9 mouse cellular contexts compared by ENCODE assay signal in the genomic region with DNA sequence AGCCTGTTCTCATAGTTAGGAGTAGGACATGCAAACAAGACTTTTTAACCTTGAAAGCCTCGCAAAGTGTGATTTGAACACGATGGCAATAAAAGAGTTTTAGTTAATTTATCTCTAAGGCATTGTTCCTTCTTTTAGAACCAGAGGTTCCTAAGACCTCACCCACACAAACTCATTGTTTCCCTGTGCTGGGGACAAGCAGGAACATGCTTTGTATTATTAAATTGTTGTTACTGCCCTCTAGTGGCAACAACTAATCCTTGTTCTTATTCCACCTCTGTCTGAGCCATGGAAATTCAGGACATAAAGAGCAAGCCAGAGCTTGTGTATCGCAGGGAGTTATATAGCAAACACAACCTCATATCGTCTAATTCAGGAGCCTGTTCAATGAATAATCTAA.
DNase-seq lines count a peak whose midpoint lies in the region; ATAC-seq and TF ChIP-seq lines count a peak whose summit lies in the region.
"Had no signal": no experiment of that assay in that cellular context is flagged by ENCODE, and none has a peak within 500 bp of the region (broad histone marks: within the 10 kb centered on the region; RNA-seq: fewer than 3 reads in every experiment).

No protein-coding gene starts in this region.

- no peaks in the 10 kb centered on the region for H3K36me3 ChIP-seq in CH12.LX (replicated peaks in 1 of 2; ENCODE audit: control insufficient read depth in 1 of 2, insufficient read depth in 1 of 2, low read length in 1 of 2)
- H3K36me3 ChIP-seq: limb, embryonic 15.5 days had no signal

- dilution Hi-C loops in CH12.LX (cut with MboI; ENCODE audit: extremely low pct_ligation_motif_present, extremely low pct_unique_long_range_greater_than_20kb, low sequenced_read_pairs), result no loop called here

- no peaks in the 10 kb centered on the region for H3K79me2 ChIP-seq in CH12.LX (replicated peaks; ENCODE audit: control insufficient read depth, extremely low read depth, insufficient read depth, poor library complexity, severe bottlenecking)

- no peak overlapping the region for H3K4me3 ChIP-seq in CH12.LX (replicated peaks in 1 of 3; ENCODE audit: low read depth in 2 of 3, low read length in 2 of 3, poor library complexity in 1 of 3)
- H3K4me3 ChIP-seq: limb, embryonic 15.5 days had no signal

- H3K27me3 ChIP-seq in CH12.LX (replicated peaks), result no peaks in the 10 kb centered on the region
- H3K27me3 ChIP-seq: limb, embryonic 15.5 days had no signal

- DNase-seq in frontal cortex, postnatal 10 days (ENCODE audit: low spot score in 2 of 2), result no peak
- peak; percentile 48 for DNase-seq in CH12.LX (ENCODE audit: extremely low read depth)
- peak; percentile 54 for DNase-seq in cerebellum, adult 8-10 months
- DNase-seq in heart, adult 9 months (ENCODE audit: low spot score in 2 of 2), result peak; percentile 32 to 61
- DNase-seq in kidney, adult 9 months, result peak; percentile 82
- DNase-seq in yolk sac, embryonic 10.5 days (ENCODE audit: low spot score), result no peak

- no peak for TF ChIP-seq EP300 in CH12.LX (IDR thresholded peaks at IDR 0.05; ENCODE audit: low read length)

- H3K4me1 ChIP-seq in CH12.LX (ENCODE audit: control insufficient read depth in 1 of 2, insufficient read depth in 2 of 2), result no peaks in the 10 kb centered on the region

- TF ChIP-seq RAD21 in CH12.LX (IDR thresholded peaks at IDR 0.05; ENCODE audit: low read depth, low read length), result peak; percentile 31

- peak; percentile 92 for ATAC-seq in frontal cortex, adult (ENCODE audit: low TSS enrichment)
- ATAC-seq in megakaryocyte progenitor cell, adult 5-6 weeks (replicated peaks; ENCODE audit: poor library complexity), result peak; percentile 94

- peaks cover 13% of the 10 kb centered on the region for H3K9me3 ChIP-seq in CH12.LX (replicated peaks; ENCODE audit: low read length)
- H3K9me3 ChIP-seq: limb, embryonic 15.5 days had no signal

- in situ Hi-C loops in CH12.LX (cut with MboI; ENCODE audit: low pct_ligation_motif_present, low pct_unique_long_range_greater_than_20kb, low sequenced_read_pairs), result loop anchor here (25.0 kb wide), 1 partner anchor 307 kb away; no protein-coding TSS in a partner anchor

- no peak overlapping the region for H3K9ac ChIP-seq in CH12.LX (ENCODE audit: insufficient read depth, low read depth)
- H3K9ac ChIP-seq: limb, embryonic 15.5 days had no signal

- no peak for TF ChIP-seq POLR2A in CH12.LX (IDR thresholded peaks at IDR 0.05; ENCODE audit: low read depth, low read length)

- no peak overlapping the region for H3K4me2 ChIP-seq in CH12.LX (ENCODE audit: insufficient read depth, low read depth, poor library complexity, severe bottlenecking)
- H3K4me2 ChIP-seq: limb, embryonic 15.5 days had no signal

- H3K27ac ChIP-seq in CH12.LX (ENCODE audit: insufficient read depth, low read depth), result no peak overlapping the region
- H3K27ac ChIP-seq: limb, embryonic 15.5 days had no signal

- TF ChIP-seq CTCF in CH12.LX (conservative IDR thresholded peaks at IDR 0.05 in 1 of 2, IDR thresholded peaks at IDR 0.05 in 1 of 2; ENCODE audit: low read depth in 2 of 2, low read length in 2 of 2), result peak; percentile 55 to 60; a peak in 3 of 4 replicates

TF ChIP-seq in CH12.LX, 34 proteins besides CTCF, POLR2A, EP300 and RAD21:
- TF ChIP-seq POLR2AphosphoS2 (IDR thresholded peaks at IDR 0.05; ENCODE audit: low read depth, low read length) (no peak), SMC3 (IDR thresholded peaks at IDR 0.05; ENCODE audit: low read depth, low read length) (peak; percentile 31; the same call in 1 of the 2 replicates)
TF ChIP-seq in CH12.LX: peak in this region for 1.

Comparison
In these comparisons a context has a peak if more than half of its experiments do, and no peak if none do; other contexts are left out.
1. DNase-seq: peak in CH12.LX (single experiment), cerebellum, adult 8-10 months (single experiment), heart, adult 9 months (2 of 2) and kidney, adult 9 months (single experiment); none in frontal cortex, postnatal 10 days (0 of 2) and yolk sac, embryonic 10.5 days (single experiment).